Mouse (Mus musculus) heart, embryonic 10.5 days (tissue): Measurements from ENCODE around the gene Slc16a5. TPM values are rescaled to one million over a fixed set of nuclear protein-coding genes. Genes with fewer than 3 reads are reported as not detected.

Source experiments
- DNase-seq: peaks from one replicate; pipeline ENCODE4 v3.0.0-alpha.2; 2017; ENCODE audit warnings: low spot score
- H3K27ac ChIP-seq: fragments of 300-500 bp; sonication (generic); 2 replicates; pipeline ENCODE4 v1.5.1; 2016; ENCODE audit warnings: mild to moderate bottlenecking
- H3K27me3 ChIP-seq: fragments of 300-500 bp; sonication (generic); 2 replicates; pipeline ENCODE4 v1.6.1; 2016; ENCODE audit warnings: mild to moderate bottlenecking; ENCODE audit not compliant: poor library complexity, insufficient read depth, severe bottlenecking
- H3K36me3 ChIP-seq: fragments of 300-500 bp; sonication (generic); 2 replicates; pipeline ENCODE4 v1.6.1; 2016; ENCODE audit warnings: mild to moderate bottlenecking, moderate library complexity
- H3K4me1 ChIP-seq: fragments of 300-500 bp; sonication (generic); 2 replicates; pipeline ENCODE4 v1.6.1; 2016; ENCODE audit warnings: mild to moderate bottlenecking
- H3K4me3 ChIP-seq: fragments of 300-500 bp; sonication (generic); 2 replicates; pipeline ENCODE4 v1.5.1; 2016; ENCODE audit warnings: mild to moderate bottlenecking, moderate library complexity
- H3K9me3 ChIP-seq: fragments of 300-500 bp; sonication (generic); 2 replicates; pipeline ENCODE4 v1.6.1; 2016; ENCODE audit warnings: mild to moderate bottlenecking, moderate library complexity
- WGBS: fragments of 180-500 bp; shearing (Covaris S2); methylation state at CpG from one replicate; pipeline ENCODE4 v1.1.7; 2016; 5-methylcytosine and 5-hydroxymethylcytosine counted together
- polyA plus RNA-seq: library from polyadenylated mRNA; unstranded; fragments of >200 nt; fragmentation: Nextera tagmentation; extraction: Ambion mirVana; gene quantifications from 2 replicates; pipeline ENCODE4 v1.2.1, GENCODE M21; 2016

Slc16a5 gene
- 0.33 and 0.36 TPM in 2 replicates for polyA plus RNA-seq

DNA sequence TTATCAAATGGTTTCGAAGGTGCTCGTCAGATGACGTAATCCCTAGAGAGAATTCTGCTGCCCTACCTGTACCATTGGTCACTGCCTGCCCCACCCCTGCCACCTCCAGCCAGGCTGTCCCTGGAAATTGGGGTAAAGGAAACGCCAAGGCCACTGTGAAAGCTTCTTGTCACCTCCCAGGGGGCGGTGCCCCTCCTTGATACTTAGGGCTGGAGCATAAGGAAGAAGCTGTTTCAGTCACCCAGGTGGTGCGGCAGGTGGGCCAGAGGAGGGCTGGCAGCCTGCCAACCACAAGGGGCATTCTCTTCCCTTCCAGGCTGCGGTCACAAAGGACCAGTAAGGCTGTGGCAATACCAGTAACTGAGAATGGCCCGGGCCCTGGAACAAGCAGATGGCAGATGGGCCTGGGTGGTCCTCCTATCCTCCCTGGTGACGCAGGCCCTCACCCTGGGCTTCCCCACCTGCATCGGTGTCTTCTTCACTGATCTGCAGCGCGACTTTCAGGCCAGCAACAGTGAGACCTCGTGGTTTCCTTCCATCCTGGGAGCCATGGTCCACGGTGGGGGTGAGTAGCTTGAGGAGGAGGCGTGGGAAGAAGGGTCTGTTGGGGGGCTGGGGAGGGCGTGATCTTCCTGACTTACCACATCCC, at the start of gene Slc16a5:
Slc16a5 (plus strand) TSS at position 232 of the 649 bp plus-strand sequence.
- no peaks in the 10 kb centered on the region for H3K9me3 ChIP-seq
- H3K36me3 ChIP-seq, result no peaks in the 10 kb centered on the region
- no peak within 1 kb of the TSS; the same call in 1 of the 2 replicates for H3K27ac ChIP-seq
- H3K27me3 ChIP-seq, result peaks cover 6% of the 10 kb centered on the region
- peaks cover 44% of the 10 kb centered on the region for H3K4me1 ChIP-seq
- no peak for DNase-seq
- no peak within 1 kb of the TSS for H3K4me3 ChIP-seq
- WGBS, result 75% methylated on average over 16 of the region's 16 CpGs

DNA sequence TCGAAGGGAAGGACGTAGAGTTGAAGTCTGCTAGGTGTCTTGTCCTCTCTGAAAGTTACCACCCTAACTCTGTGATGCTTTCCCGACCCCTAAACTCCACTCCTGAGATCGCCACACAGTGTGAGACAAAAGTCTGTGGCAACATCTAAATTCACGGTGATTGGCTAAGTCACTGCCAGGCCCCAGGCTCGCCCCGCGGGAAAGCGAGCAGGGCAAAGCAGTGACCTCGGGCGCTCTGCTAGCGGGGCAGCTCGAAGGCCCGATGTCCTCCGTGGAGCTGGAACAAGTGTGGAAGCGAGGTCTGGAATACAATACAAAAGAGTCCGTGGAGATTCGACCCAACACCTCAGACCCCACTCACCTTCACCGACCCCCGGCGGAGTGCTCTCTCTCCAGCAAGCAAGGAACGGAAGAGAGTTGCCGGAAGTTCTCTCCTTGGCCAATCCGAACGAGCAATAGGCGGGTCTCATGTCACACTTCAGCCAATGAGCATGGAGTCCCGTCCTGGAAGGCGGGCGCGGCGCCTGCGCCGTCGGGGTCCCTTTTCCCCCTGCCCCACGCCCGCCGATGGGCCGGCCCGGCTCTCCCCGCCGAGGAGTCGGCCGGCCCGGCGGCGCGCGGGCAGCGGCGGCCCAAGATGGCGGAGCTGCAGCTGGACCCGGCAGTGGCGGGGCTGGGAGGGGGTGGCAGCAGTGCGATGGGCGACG, 42.6 kb upstream of the Slc16a5 start, which contains the start of the genes Atp5h and Kctd2:
Atp5h (minus strand) TSS at position 432 of the 707 bp plus-strand sequence.
Kctd2 (plus strand) TSS at position 598 of the 707 bp plus-strand sequence.
- peak within 1 kb of the TSS; percentile 99 for H3K27ac ChIP-seq
- peak; percentile 98 for DNase-seq
- 0% methylated on average over 53 of the region's 56 CpGs for WGBS
- peaks cover 53% of the 10 kb centered on the region for H3K4me1 ChIP-seq
- peaks cover 52% of the 10 kb centered on the region for H3K36me3 ChIP-seq
- no peaks in the 10 kb centered on the region for H3K27me3 ChIP-seq
- no peaks in the 10 kb centered on the region for H3K9me3 ChIP-seq
- H3K4me3 ChIP-seq, result peak within 1 kb of the TSS; percentile 97

DNA sequence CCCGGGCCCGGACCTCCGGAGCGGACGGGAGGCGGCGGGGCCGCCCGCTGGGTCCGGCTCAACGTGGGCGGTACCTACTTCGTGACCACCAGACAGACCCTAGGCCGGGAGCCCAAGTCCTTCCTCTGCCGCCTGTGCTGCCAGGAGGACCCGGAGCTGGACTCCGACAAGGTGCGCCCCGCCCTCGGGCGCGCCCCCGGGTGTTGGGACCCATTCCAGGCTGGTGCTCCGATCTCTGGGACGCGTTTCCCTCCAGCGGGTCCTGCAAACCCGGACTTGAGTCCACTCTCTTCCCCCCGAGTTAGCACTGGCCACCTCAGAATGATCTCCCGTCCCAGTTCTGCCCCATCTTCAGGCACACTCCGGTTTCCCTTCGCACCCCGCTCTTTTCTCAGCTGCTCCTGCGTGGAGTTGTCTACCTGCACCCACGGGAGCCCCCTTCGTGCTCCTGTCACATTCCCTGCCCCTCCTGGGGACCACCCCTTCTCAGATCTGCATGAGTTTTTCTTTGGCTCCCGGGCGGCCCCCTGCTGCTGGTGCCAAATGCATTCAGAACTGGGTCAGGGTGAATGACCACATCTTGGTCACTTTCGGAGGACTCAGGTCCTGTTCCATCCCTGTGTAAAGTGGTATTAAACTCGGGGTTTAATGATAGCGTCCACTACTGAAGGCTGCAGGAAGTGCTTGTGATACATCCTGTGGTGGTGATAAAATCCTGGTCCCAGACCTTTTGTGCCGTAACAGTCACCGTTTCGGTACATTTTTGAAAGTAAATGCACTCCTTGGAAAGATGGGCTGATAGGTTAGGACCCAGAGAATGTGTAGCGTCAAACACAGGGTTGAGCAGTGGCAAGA, 41.7 kb upstream of the Slc16a5 start:
- peak overlapping the region; percentile 99 for H3K27ac ChIP-seq
- H3K27me3 ChIP-seq, result no peaks in the 10 kb centered on the region
- 3% methylated on average over 45 of the region's 45 CpGs for WGBS
- no peaks in the 10 kb centered on the region for H3K9me3 ChIP-seq
- H3K36me3 ChIP-seq, result peaks cover 52% of the 10 kb centered on the region
- peaks cover 45% of the 10 kb centered on the region for H3K4me1 ChIP-seq
- DNase-seq, result peak; percentile 85
- H3K4me3 ChIP-seq, result peak overlapping the region; percentile 97

DNA sequence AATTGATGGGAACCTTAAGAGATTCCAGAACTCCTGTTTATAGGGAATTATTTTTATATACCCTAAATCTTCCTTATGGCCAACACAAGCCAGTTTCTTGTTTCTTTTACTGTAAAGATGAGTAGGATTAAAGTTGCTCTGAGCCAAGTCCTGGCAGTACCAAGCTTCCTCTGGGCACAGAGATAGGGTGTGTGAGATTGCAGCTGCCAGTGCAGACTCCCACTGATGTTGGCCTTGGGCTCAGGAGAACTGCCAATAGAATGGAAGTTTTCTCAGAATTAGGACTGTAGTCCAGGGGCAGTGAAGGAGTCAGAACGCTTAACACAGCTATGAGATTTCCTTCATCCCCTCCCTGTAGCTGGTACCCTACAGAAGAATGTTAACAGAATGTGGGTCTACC, 40.9 kb upstream of the Slc16a5 start:
- 70% methylated on average over 1 of the region's 1 CpGs for WGBS
- Histone ChIP-seq H3K27ac (no peak overlapping the region), H3K4me3 (peak overlapping the region; percentile 97), H3K9me3 (no peaks in the 10 kb centered on the region), H3K27me3 (no peaks in the 10 kb centered on the region), H3K4me1 (peaks cover 38% of the 10 kb centered on the region), H3K36me3 (peaks cover 52% of the 10 kb centered on the region)
- no peak for DNase-seq

DNA sequence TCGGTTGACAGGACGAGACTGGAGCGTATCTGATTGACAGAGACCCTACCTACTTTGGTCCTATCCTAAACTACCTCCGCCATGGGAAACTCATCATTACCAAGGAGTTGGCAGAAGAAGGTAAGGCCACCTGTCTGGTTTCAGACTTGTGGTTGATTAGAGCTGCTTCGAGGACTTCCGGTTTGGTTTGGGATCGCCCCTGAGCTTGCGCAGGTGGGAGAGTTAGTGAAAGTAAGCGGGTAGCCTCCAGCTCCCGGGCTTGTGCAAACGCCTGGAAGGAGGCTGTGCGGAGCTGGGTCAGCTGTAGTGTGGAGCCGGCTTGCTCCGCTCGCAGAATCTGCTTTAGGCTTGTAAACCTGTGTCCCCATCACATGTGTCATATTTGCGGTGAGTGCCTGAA, 40.3 kb upstream of the Slc16a5 start:
- 89% methylated on average over 16 of the region's 16 CpGs for WGBS
- peaks cover 53% of the 10 kb centered on the region for H3K36me3 ChIP-seq
- DNase-seq, result no peak

DNA sequence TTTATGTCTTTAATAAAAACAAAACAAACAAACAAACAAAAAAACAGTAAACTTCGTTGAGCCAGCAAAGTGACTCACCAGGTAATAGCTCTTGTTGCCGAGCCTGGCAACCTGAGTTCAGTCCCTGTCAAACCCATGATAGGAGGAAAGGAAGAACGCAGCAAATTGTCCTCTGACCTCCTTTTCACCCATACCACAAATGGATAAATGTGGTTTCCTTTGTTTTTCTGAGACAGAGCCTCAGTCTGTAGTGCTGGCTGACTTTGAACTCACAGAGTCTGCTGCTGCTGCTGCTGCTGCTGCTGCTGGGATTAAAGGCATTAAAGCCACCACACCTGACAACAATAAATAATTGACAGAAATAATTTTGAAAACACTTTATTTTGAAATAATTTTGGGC, 39.2 kb upstream of the Slc16a5 start:
- WGBS, result 83% methylated on average over 3 of the region's 3 CpGs
- no peak for DNase-seq
- H3K4me3 ChIP-seq, result no peak overlapping the region
- peaks cover 49% of the 10 kb centered on the region for H3K36me3 ChIP-seq
- H3K9me3 ChIP-seq, result no peaks in the 10 kb centered on the region
- no peak overlapping the region for H3K27ac ChIP-seq
- no peaks in the 10 kb centered on the region for H3K27me3 ChIP-seq
- peaks cover 30% of the 10 kb centered on the region for H3K4me1 ChIP-seq

More for the DNA sequence above, 40.3 kb upstream of the Slc16a5 start:
- no peak overlapping the region for H3K4me3 ChIP-seq
- peaks cover 31% of the 10 kb centered on the region for H3K4me1 ChIP-seq
- no peak overlapping the region for H3K27ac ChIP-seq
- no peaks in the 10 kb centered on the region for H3K9me3 ChIP-seq
- H3K27me3 ChIP-seq, result no peaks in the 10 kb centered on the region

DNA sequence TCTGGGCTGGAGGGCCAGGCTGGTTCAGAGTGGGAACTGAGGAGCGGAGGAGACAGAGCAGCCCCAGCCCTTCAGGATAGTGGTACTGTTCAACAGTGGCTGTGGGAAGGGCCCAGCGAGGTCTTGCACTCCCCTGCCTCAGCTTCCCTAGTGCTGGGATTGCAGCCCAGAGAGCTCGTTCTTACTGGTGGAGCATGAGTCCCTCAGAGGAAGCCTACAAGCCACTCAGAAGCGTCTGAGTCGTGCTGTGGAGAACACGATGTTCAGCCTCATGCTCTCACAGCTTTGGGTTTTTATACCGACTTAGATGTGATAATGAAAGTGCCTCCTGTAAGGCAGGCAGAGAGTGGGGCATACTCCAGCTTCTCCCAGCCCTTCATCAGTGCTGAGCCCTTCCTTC, 37.6 kb upstream of the Slc16a5 start:
- WGBS, result 86% methylated on average over 7 of the region's 7 CpGs
- H3K27me3 ChIP-seq, result no peaks in the 10 kb centered on the region
- H3K36me3 ChIP-seq, result peaks cover 62% of the 10 kb centered on the region
- DNase-seq, result no peak
- H3K9me3 ChIP-seq, result no peaks in the 10 kb centered on the region
- peaks cover 25% of the 10 kb centered on the region for H3K4me1 ChIP-seq
- no peak overlapping the region for H3K4me3 ChIP-seq
- no peak overlapping the region for H3K27ac ChIP-seq

DNA sequence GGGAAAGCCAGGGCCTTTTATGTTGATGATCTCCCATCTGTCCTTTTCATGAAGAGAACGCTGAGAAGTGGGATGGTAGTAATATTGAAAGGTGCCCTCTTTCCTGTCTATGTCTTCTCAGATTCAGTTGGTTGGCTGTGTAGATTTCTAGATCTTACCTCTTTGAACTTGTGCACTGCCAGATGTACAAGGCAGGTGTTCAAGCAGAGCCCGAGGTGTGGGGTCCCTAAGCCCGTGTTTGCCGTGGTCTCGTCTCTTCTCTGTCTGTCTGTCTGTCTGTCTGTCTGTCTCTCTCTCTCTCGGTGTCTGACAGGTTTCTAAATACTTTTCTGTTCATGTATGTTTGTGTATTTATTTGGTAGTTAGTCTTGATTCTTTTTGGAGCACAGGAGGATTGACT, 36.6 kb upstream of the Slc16a5 start:
- 89% methylated on average over 6 of the region's 6 CpGs for WGBS
- no peak overlapping the region for H3K4me3 ChIP-seq
- H3K27ac ChIP-seq, result no peak overlapping the region
- no peak for DNase-seq
- peaks cover 70% of the 10 kb centered on the region for H3K36me3 ChIP-seq
- H3K27me3 ChIP-seq, result no peaks in the 10 kb centered on the region
- H3K4me1 ChIP-seq, result peaks cover 24% of the 10 kb centered on the region
- H3K9me3 ChIP-seq, result no peaks in the 10 kb centered on the region

DNA sequence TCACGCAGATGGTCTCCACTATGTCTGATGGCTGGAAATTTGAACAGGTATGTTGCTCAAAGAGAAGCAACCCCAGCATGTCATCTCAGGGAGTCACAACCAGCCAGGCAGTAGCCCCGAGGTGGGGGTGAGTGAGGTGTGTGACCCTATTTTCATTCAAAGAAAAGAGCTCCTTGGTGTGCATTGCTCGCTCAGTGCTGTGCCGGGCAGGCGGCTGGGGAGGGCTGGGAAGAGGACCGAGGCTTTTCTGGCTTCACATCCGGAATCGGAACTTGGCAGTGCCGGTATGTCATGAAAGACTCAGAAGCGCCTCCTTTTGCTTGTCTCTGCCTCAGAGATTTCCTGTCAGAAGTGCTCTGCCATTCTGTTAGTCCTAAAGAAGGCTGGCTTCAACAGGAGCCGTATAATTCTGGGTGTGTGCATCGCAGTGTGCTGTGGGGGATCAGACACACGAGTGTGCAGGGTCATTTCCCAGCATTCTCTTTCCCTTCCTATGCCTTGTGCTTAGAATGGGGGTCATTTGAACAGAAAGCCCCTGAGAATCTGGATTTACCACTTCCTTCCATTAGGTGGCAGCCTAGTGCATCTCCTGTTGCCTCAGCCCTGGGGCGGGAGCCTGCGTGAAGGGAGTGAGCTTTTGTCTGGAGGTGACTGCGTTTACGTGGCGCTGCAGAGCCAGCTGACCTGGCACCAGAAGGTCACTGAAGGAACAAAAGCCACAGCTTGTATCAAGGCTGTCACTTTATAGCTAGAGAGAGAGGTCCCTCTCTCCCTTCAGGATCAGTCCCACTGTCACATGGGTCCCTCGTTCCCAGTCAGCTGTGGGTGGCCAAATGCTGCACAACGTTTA, 34.6 kb upstream of the Slc16a5 start:
- H3K9me3 ChIP-seq, result no peaks in the 10 kb centered on the region
- peaks cover 15% of the 10 kb centered on the region for H3K4me1 ChIP-seq
- no peaks in the 10 kb centered on the region for H3K27me3 ChIP-seq
- 37% methylated on average over 20 of the region's 20 CpGs for WGBS
- peaks cover 80% of the 10 kb centered on the region for H3K36me3 ChIP-seq
- peak overlapping the region; percentile 67 for H3K27ac ChIP-seq
- peak; percentile 88 for DNase-seq
- 0 out of 2 replicates have a peak overlapping the region, but pooled peaks have one; percentile 9 for H3K4me3 ChIP-seq

DNA sequence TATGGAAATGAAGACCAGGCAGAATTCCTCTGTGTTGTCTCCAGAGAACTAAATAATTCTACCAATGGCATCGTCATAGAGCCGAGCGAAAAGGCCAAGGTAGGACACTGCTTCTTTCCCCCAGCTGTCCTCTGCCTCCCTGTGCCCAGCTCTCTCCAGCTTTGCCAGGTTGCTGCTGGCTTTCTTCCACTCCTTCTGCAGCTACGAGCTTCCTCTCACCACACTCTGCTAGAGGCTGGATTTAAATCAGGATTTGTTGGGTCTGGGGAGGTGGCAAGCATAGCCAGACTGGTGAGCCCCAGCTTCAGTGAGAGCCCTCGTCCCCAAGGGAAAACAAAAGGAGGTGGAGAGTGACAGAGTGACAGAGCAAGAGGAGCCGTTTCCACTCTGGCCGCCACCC, 33.0 kb upstream of the Slc16a5 start:
- H3K27me3 ChIP-seq, result no peaks in the 10 kb centered on the region
- no peak for DNase-seq
- H3K9me3 ChIP-seq, result no peaks in the 10 kb centered on the region
- H3K36me3 ChIP-seq, result peaks cover 76% of the 10 kb centered on the region
- H3K4me1 ChIP-seq, result peaks cover 22% of the 10 kb centered on the region
- no peak overlapping the region for H3K4me3 ChIP-seq
- H3K27ac ChIP-seq, result no peak overlapping the region
- 85% methylated on average over 7 of the region's 7 CpGs for WGBS

DNA sequence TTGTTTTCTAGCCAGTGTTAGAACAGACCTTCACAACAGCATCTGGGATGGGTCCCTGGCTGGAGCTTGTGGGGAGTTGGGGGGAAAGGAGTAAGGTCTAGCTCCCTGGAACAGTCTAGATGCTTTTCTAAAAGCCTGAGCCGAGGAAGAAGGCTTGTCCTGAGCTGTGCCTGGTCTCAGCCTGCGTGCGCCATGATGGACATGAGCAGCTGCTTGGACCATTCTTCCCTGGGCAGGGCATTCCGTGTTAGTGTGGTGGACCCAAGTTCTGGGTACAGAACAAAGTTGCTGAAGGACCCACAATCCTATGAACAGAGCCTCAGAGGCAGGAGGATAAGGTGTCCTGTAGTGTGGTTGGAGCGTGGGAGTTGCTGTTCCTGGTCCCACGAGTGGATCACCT, 31.7 kb upstream of the Slc16a5 start:
- Histone ChIP-seq H3K9me3 (no peaks in the 10 kb centered on the region), H3K27me3 (no peaks in the 10 kb centered on the region), H3K4me3 (no peak overlapping the region), H3K36me3 (peaks cover 63% of the 10 kb centered on the region), H3K4me1 (peaks cover 26% of the 10 kb centered on the region), H3K27ac (no peak overlapping the region)
- 96% methylated on average over 6 of the region's 6 CpGs for WGBS
- DNase-seq, result no peak

DNA sequence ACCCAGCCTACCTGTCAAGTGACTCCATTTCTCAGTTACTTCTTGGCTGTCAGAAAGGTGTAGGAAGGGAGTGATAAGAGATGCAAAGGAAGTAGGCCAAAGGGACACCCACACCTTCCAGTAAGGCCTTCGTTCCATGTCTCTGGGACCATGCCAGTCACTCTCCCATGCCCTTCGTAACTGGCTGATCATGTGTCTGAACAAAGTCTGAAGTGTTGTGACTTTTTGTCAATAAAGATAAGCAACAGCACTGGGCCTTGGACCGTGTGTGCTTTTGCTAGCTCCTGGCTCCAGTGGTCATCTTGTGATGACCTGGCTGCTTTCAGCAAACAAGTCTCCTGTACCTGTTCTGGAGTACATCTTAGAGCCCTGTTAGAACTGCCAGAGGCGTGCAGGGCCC, 29.5 kb upstream of the Slc16a5 start:
- Histone ChIP-seq H3K27me3 (no peaks in the 10 kb centered on the region), H3K27ac (no peak overlapping the region), H3K36me3 (peaks cover 42% of the 10 kb centered on the region), H3K4me3 (no peak overlapping the region), H3K4me1 (peaks cover 30% of the 10 kb centered on the region), H3K9me3 (no peaks in the 10 kb centered on the region)
- 71% methylated on average over 4 of the region's 4 CpGs for WGBS
- no peak for DNase-seq
